Mouse (Mus musculus) heart, postnatal 36 days (tissue): ENCODE results near the gene Fam178b. TPM values are rescaled to one million over a fixed set of nuclear protein-coding genes. Genes with fewer than 3 reads are reported as not detected.

ENCODE experiments used
- DNase-seq, 2 experiments: peaks; one replicate each; pipeline ENCODE4 v3.0.0; 2021 to 2022
- intact Hi-C: fragments of 180-260 bp; cut with DNase I; formaldehyde crosslinking; loops from one replicate; pipeline ENCODE4 v1.15.1; 2025
- total RNA-seq, 2 experiments: library from RNA; stranded (reverse); gene quantifications; 2 replicates each; pipeline ENCODE4 v1.2.3; 2021

Gene Fam178b
- total RNA-seq = under 1 TPM in 1 of 2 experiments, not detected in 1; 0.43 TPM

DNA sequence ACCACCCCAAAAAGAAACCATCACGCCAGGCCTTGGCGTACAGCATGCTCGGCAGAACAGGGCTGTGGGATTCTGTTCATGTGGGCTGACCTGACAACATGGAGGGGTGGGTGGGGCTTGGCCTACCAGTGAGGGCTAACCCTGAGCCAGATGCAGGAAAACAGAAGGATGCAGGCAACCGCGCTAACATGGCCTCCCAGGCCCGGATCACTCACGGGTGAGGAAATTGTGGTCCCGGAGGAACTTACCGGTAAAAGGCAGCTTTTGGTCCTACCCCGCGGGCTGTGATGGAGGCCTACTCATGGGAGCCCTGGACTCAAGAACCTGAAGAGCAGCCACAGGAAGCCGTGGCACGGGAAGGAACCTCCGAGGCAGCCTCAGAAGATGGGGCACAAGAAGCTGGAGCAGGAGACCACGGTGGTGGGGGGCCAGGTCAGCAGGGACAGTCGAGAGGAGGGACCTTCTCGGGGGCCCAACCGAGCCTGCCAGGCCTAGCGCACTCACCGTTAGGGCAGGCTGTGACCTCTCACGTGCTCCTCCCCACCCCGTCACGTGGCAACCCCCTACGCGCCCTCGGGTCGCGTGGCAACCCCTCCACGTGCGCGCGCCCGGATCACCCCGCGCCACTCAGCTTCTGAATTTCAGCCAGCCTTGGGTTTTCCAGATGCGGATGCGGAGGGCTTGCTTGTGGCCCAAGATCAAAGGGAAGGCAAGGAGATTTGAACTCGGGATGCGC lies at the start of gene Fam178b:
Gene Fam178b, minus strand, starts transcription at position 564 of the 736 bp plus-strand sequence.
- DNase-seq = no peak
- intact Hi-C loops = no loop called here

DNA sequence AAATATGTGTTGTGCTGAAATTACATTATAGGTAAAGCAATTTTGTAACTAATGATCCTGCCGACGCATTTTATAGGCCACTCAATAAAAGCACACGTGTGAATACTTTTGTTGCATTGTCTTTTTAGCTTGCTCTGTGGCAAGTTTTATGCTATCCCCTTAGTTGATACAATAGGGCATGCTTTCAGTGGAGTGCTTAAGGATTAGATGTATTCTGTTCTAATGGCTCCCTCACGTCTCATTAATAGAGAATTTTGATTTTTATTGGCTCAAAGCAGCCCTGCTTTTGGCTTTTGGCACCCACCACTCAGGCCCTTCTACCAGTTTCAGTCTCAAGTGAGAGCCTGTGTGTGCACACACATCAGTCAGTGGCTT lies 41.1 kb upstream of the Fam178b start:
- intact Hi-C loops = no loop called here

DNA sequence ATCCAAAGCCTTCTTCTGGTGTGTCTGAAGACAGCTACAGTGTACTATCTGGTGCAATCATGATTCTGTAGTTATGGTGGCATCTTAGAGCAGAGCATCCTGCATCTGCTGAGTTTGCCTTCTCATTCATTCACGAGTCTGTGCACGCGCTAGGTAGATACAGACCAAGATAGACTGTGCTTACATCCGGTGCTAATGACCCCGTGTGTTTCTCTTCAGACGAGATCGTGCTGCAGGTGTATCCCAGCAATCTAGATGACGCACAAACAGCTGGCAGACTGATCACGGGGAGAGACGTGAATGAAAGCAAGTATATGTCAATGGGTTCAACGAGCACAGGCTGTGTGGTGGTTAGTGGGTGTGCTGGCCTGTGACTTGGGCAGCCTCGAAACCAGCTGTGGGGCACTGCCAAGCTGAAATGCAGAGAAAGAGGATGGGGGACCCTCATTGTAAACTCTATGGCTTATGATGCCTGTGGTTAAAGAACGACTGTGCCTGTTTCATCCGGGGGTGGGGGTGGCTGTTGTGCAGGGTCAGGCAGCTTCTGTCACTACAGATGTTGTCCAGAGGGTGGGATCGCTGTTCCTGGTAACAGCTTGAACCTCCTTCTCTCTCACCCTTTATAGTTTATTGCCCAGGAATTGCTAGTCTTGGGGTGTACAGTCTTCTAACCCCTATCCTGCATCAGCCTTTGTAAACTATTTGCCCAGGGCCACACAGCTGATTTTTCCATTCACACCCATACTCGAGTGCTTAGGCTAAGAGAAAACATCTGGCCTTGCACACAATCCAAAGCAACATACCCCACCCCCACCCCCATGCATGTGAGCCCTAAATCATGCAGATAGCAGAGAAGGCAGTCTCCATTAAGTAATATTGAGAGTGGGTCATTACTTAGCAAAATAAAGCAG lies 40.4 kb upstream of the Fam178b start:
- DNase-seq = no peak
- intact Hi-C loops = no loop called here

More for the DNA sequence above, 41.1 kb upstream of the Fam178b start:
- DNase-seq = no peak

DNA sequence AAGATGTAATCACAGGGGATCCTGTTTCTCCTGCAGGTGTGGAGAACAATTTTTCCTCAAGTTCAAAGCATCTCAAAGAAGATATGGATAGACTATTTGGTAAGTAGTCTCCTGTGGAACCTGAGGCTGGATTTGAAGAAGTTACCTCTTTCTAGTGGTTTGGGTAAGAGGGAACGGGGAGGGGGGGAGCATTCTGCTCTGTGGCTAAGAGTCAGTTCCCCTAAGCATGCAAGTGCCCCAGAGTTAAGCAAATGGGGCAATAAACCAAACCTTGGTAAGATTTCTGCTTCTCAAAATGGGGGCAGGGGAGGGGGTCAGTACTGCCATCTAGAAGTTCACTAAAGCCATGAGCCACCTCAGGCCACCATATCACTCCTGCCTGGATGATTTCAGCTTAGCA lies 35.8 kb upstream of the Fam178b start:
- no peak for DNase-seq
- intact Hi-C loops = no loop called here

DNA sequence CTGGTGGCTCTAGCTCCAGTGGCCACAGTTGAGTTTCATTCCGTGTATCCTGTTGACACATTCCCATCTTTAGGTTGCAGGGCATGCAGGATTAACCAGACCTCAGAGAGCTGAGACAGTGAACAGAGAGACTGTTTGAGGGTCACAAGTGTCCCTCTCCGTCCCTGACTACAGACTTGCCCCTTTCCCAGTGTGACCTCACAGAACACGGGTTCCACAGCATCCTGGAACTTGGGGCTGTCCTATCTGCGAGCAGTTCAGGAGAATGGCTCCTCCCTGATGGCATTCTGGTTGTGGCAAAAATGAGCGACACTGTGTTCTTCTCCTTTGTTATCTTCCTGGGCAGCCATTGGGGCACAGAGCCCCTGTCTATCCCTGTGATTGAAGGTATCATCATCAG lies 31.3 kb upstream of the Fam178b start, which contains the start of gene Actr1b:
Gene Actr1b, minus strand, starts transcription at position 112 of the 400 bp plus-strand sequence.
- DNase-seq = no peak
- intact Hi-C loops = no loop called here

DNA sequence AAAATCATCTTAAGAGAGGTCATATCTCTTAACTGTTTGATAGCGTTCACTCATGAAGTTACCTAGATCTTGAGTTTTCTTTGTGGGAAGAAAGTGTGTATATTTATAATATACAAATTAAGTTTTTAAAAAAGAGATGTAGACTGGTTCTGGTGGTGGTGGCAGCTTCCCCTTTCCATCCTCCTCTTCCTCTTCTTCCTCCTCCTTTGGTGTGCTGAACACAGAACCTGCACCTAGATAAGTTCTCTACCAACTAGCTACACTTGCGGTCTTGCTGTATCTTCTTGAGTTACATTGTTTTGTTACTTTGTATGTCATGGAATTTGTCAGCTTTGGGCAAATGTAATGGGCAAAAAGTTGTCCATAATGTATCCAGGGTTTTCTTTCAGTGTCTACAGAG lies 28.1 kb upstream of the Fam178b start:
- intact Hi-C loops = no loop called here
- DNase-seq = no peak

DNA sequence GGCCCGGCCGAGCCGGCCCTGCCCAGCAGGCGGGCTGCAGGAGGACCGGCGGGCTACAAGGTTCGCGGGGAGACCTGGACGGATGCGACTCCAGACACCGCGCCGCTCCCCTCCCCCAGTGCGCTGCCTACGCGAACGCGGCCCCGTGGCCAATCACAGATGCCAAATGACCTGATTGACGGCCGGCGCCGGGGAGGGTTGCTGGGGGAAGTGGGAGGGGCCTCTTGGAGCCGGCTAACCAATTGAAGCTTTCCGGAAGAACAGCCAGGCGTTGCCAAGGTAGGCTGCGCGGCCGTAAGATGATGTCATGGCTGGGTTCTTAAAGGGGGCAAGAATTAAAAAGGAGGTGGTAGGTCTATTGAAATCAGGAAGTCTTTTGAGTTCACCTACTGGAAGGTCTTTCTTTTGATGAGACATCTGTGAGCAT lies 26.9 kb upstream of the Fam178b start, which contains the start of gene 4933424G06Rik:
Gene 4933424G06Rik, plus strand, starts transcription at position 296 of the 427 bp plus-strand sequence.
- intact Hi-C loops = loop anchor here (1.0 kb wide), 1 partner anchor 19 kb away; the partner anchor contains the start of gene Cox5b
- DNase-seq = peak; percentile 95 to 96

DNA sequence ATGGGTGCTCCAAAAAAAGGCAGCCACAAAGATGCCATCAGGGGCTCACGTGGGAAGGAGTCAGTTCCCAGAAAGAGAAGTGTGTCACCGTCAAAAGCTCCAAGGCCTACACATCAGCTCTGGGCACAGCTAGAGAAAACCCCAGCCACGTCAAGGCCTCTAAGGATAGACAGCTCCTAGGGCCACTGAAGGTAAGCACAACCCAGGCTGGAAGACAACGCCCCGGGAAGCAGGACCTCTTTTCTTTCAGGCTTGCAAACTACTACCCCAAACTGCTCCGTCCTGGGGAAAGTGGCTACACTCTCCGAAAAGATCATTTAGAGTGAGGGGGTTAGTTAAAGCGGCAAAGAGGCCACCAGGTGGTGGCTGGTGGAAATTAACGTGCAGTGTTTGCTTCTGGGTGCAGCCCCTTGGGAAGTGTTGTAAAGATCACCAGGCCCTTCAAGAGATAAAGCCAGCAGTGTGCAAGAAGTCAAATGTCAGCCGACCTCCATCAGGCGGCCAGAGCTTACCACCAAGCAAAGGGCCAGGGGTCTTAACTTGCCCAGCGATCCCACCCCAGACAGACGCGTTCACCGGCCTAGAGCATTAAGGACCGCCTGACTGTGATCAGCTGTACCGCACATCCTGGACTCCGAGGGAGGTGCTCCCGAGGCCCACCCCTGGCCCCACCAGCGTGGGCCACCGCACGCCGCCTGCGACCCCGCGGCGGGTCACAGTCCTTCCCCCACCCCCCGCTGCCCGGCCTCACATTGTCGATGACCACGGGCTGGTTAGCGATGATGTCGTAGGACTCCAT lies 26.3 kb upstream of the Fam178b start:
- intact Hi-C loops = loop anchor here (1.0 kb wide), 1 partner anchor 18 kb away; the partner anchor contains the start of gene Cox5b
- DNase-seq = peak in 1 of 2 experiments; percentile 27

DNA sequence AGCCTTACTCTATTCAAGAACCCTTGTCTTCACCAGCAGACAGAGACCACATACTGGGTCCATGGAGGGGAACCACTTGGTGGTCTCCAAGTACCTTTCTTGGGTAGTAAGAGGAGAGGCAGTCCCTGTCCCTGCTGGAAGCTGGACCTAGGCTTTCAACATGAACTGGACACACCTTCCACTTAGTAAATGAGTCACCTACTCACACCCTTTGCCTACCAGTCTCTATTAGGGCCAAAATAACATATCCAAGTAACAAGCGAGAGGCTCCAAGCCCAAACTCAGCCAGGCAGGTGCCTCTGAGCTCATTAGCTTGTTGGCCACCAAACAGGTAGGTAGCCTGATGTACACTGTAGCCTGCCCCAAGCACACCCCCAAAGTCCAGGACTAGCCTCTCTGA lies 25.6 kb upstream of the Fam178b start:
- intact Hi-C loops = loop anchor here (1.0 kb wide), 1 partner anchor 17 kb away; the partner anchor contains the start of gene Cox5b
- no peak for DNase-seq

DNA sequence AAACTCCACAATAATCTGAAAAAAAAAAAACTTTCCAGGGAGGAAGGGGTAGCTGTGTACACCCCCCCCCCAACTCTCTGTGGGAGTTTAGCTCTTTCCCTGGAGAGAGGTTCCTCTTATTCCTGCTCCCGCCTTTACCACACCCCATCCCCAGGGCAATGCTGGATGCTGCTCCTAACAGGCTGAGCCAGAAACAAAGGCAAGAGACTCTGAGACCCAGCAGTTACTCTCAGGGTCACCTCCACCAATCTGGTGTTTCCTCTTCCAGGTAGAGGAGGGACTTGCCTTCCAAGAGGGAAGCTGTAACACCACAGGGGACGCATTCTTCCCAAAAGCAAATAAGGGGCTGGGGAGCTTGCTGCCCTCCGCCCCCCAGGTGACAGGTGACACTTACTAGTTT lies 24.8 kb upstream of the Fam178b start:
- intact Hi-C loops = no loop called here
- DNase-seq = no peak

DNA sequence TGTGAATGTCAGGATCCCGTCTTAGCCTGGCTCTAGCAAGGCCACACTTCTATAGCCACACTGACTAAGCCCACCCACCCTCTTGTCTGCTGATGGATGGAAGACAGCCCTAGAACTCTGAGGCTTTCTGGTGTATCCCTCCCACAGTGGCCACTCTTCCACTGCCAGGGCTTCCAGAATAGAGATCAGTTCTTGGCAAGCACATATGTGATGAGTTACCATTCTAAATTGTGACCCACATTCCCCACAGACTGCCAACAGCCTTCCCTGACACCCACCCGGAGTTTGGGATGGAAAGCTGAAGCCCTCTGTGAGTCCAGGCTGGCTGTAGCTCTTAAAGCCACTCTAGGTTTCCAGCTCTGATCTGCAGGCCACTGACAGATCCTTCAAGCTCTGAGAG lies 24.2 kb upstream of the Fam178b start:
- no peak for DNase-seq
- intact Hi-C loops = no loop called here

DNA sequence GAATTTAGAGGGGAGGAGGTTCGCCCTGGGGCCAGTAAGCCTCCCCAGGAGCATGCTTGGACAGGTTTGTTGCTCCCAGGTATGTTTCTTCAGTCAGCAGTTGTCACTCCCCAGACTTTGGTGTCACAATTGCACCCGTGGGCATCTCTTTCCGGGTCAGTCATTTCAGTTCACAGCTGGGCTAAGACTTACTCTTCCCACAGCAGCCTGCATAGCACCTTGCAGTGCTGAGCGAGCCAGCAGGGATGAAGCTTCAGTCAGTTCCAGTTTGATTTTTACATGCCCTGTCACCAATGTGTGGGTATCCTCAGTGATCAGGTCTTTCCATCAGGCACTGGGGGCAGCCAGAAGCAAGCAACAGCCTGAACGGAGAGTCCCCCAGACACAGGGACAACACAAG lies 14.0 kb upstream of the Fam178b start:
- intact Hi-C loops = loop anchor here (10.0 kb wide), 2 partner anchors 252 to 332 kb away; partner anchors contain the start of genes Kansl3 and Lman2l
- DNase-seq = no peak

DNA sequence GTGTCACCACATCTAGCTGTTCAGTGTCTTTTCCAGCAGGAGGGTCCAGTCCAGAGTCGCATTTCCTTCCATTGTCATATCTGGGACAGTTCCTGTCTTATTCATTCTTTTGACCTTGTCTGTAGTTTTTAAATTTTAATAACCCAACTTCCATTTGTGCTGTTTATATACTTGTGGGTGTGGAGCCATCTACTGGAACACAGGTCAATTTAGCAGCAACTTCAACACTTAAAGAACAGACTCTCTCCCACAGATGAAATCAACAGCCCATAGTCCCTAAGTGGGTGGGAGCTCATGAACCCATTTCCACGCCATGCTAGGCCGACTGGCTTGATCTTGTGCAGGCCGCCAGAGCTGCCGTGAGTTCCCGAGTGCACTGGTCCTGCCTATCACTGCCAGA lies 13.4 kb upstream of the Fam178b start:
- intact Hi-C loops = loop anchor here (10.0 kb wide), 2 partner anchors 252 to 332 kb away; partner anchors contain the start of genes Kansl3 and Lman2l
- DNase-seq = no peak

DNA sequence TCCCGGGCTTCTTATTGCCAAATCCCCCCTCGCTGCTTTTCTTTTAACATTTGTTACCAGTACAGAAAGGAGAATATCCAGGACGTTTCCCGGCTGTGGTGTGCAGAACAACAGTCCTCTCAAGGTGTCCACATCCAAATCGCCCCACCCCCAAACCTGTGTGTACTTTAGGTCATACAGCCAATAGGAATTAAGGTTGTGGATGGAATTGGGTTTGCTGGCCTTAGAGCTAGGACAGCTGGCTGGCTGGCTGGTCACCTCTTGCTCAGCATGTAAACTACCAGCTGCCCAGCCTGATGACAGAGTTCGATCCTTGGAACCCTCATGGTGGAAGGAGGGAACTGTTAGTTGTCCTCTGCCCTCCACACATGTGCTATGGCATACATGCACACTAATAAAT lies 11.9 kb upstream of the Fam178b start:
- no peak for DNase-seq
- intact Hi-C loops = loop anchor here (10.0 kb wide), 2 partner anchors 250 to 330 kb away; partner anchors contain the start of genes Kansl3 and Lman2l

DNA sequence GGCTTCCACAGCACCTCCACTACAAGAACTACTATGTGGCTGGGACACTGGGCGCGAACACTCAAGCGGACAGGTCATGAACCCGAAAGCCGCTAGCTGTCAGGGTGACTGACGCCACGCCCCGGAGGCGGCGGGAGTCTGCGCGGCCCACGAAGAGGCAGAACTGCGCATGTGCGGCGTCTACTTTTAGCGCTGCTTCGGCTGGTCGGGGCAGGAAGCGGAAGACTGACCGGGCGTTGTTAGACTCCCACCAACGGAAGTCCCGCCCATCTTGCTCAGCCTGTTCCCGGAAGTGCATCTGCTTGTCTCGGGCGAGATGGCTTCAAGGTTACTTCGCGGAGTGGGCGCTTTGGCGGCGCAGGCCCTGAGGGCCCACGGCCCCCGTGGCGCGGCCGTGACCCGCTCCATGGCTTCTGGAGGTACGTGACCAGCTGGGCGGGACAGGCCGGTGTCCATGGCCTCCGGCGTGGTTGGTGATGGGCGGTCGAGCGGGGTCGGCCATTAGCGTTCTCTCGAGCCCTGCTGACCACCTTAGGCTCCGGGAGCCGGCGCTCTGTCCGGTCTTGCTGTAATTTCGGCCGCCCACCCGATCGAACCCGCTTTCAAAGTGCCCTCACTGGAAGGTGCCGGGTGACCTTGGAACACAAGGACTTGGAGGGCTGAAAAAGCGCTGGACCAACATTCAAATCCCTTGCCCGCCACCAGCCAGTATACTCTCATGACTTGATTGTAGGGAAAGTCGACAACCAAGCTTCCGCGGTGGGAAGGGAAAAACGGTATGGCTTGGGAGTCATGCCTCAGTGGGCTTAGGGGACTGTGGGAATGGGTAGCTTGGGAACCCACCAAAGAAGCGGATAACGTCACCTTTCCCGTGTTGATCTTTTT lies 8.5 kb upstream of the Fam178b start, which contains the start of gene Cox5b:
Gene Cox5b, plus strand, starts transcription at position 179 of the 885 bp plus-strand sequence.
- DNase-seq = peak; percentile 95 to 97
- intact Hi-C loops = loop anchor here (1.0 to 10.0 kb wide), 3 partner anchors 18 to 327 kb away; partner anchors contain the start of genes Kansl3 and Lman2l

DNA sequence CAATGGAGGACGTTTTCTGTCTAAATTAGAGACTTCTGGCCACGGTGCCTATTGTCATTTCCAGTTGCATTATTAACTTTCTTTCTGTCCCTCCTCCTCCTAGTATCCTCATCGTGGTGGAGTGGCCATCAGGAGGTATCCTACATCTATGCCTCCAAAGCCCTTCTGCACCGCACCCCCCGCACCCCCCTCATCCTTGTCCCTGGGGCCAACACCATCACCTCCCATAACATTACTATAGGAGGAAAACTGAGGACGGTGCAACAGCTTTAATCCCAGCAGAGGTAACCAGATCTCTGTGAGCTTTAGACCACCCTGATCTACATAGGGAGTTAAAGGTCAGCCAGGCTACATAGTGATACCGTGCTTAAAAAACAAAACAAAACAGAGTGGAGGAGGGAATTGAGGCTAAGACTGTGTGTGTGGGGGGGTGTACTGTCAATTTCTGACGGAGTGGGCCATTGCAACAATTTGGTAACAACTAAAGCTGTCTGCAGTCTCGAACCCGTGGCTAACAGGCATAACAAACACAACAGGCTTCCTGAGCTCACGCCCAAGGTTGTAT lies 7.8 kb upstream of the Fam178b start:
- intact Hi-C loops = loop anchor here (1.0 to 10.0 kb wide), 3 partner anchors 19 to 326 kb away; partner anchors contain the start of genes Kansl3 and Lman2l
- no peak for DNase-seq

DNA sequence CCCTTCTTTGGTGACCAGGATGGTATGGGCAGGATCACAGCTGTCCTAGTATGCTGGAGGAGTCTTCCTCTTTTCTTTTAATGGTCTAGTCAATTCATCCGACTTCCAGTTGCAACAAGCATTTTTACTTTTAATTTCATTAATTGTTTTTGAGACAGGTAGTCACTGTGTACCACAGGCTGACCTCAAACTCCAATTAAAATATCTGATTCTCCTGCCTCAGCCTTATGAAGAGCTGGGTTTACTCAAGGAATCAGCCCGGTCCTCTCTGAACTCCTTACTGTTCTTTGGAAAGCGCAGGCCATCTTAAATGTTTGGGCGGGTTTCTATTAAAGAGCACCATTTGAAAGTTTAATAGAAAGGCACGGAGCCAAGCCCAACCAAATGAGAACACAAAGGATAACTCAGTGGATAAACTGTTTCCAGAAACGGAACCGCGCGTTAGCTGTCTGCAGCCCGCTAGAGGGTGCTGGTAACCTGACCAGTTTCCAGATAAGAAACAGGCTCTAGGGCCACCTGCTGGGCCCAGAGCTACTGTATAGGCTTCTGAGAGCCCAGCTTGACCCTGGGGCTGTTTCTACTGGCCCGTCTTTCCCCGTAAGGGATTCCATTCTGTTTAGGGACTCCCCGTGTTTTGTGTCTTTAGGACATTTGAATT lies 956 bp upstream of the Fam178b start:
- intact Hi-C loops = loop anchor here (1.0 to 2.0 kb wide), 2 partner anchors 61 to 137 kb away; partner anchors contain the start of gene Ankrd39

DNA sequence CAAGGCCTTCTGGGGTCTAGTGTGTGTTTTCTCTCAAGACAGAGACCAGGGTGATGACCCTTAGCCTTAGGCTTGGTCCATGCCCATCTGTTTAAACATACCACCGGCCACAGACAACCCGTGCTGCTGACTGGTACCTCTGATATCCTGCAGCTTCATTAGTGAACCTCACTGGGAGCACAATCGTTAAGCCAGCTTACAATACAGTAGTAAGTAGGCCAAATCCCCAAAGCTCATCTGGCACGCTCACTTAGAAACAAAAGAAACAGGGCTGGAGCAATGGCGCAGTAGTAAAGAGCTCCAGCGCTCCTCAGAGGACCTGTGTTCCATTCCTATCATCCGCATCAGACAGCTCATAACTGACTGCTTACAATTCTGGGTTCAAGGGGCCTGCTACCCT lies 2.1 kb downstream of the Fam178b start:
- DNase-seq = no peak
- intact Hi-C loops = no loop called here

More for the DNA sequence above, 956 bp upstream of the Fam178b start:
- peak; percentile 76 for DNase-seq
